Mouse (Mus musculus) heart, postnatal 36 days (tissue): Measurements from ENCODE around the gene Chst13. TPM values are rescaled to one million over a fixed set of nuclear protein-coding genes. Genes with fewer than 3 reads are reported as not detected.

ENCODE experiments used
- DNase-seq, 2 experiments: peaks; one replicate each; pipeline ENCODE4 v3.0.0; 2021 to 2022
- intact Hi-C: fragments of 180-260 bp; cut with DNase I; formaldehyde crosslinking; loops from one replicate; pipeline ENCODE4 v1.15.1; 2025
- total RNA-seq, 2 experiments: library from RNA; stranded (reverse); gene quantifications; 2 replicates each; pipeline ENCODE4 v1.2.3; 2021

The Chst13 gene
- total RNA-seq, 2 experiments from 2014 or later = not detected

DNA sequence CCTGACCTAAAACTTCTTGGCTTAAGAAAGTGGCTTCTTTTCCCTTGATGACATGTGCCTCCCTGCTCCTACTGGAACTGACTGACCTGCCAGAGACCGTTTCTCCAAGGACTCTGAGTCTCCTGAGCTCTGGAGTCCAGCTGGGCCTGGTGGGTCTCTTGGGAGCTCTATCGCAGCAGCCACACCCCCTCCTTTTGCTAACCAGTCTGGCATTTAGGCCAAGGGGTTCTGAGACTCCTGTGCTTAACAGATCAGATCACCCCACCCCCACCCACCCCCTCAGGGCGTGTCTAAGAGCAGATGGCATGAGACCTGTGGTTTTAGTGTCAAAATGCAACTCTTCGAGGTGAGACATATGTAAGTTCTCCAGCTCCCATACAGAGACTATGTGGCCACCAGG, 3.2 kb downstream of the Chst13 start:
- no peak for DNase-seq
- intact Hi-C loops = no loop called here

- intact Hi-C loops = no loop called here
- DNase-seq = no peak
Measured at GRCm38 (mm10) chr6:90320429-90320828, 4.6 kb downstream of the Chst13 start.

GRCm38 (mm10) chr6:90319475-90320191, 5.4 kb downstream of the Chst13 start:
- intact Hi-C loops = no loop called here
- peak; percentile 26 to 28 for DNase-seq

DNA sequence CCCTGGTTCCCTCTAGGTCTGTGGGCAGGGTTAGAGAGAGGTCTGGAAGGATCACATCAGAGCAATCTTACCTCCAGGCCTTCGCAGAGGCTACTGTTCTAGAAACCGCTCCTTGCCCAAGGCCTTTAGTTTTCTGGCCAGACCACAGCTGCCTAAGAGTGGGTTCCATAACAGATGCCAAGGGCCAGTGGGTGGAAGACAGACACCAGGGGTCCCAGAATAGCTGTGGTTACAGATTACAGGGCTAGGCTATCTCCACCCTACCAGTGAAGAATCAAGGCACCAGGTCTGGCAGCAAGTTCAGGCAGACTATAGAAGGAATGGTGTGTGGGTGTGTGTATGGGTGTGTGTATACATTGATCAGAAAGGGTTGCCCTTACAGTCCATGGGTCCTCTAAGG, 6.0 kb downstream of the Chst13 start:
- intact Hi-C loops = no loop called here
- no peak for DNase-seq

DNA sequence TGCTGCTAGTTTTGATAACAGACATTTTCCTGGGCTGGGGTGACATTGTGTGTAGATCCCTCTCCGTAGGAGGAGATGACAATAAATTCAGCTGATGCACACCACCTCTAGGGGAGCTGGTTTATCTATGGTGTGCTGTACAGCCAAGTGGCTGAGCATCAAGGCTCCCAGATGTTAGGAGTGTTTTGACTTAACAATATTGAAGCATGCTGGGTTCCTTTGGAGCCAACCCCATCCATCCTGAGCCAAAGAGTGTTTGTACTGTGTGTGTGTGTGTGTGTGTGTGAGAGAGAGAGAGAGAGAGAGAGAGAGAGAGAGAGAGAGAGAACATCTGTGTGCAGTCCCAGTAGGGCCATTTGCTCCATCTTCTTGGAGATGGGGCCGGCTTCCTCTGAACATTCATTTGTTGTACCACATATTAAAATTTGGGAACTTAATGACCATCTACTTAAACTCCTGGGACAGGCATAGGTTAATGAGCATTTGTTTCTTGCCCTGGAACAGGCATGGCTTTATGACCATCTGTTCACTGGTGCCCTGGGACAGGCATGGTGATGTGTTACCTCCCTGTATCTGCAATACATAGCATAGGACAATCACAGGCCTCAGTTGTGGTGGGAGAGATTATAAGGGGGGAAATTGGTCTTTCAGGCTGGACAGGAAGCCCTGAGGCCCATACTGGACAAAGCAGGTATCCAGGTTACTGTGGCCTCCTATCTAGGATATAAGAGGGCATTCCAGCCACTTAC, 7.3 kb downstream of the Chst13 start:
- intact Hi-C loops = no loop called here
- DNase-seq = no peak

- no peak for DNase-seq
- intact Hi-C loops = no loop called here
Measured at GRCm38 (mm10) chr6:90315961-90316360, 9.0 kb downstream of the Chst13 start.

- DNase-seq = no peak
Measured at GRCm38 (mm10) chr6:90308839-90309778, 15.9 kb downstream of the Chst13 start.

GRCm38 (mm10) chr6:90306315-90306975, 18.5 kb downstream of the Chst13 start:
- DNase-seq = no peak
- intact Hi-C loops = no loop called here

More at GRCm38 (mm10) chr6:90308839-90309778, 15.9 kb downstream of the Chst13 start:
- intact Hi-C loops = no loop called here

DNA sequence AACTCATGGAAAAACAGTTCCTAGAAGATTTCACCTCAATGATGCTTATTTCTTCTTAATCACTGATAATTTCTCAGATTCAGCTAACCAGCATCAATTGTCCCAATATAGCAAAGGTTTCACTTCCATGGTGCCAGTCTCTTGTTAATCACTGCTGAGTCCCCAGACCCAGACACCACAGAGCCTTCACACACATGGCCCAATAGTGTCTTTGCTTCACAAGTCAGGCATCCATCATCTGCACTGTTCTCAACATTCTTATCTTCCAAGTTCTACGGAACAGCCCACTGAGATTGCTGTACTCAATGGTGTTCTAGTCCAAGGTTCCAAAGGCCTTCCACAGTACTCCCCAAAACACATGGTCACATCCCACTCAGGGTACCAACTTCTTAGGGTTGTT, 24.1 kb downstream of the Chst13 start, which contains the start of gene BC048671:
Gene BC048671, plus strand, starts transcription at position 301 of the 400 bp plus-strand sequence.
- DNase-seq = no peak
- intact Hi-C loops = no loop called here

- DNase-seq = no peak
- intact Hi-C loops = no loop called here
Measured at GRCm38 (mm10) chr6:90288265-90288664, 36.7 kb downstream of the Chst13 start.

Other genes starting within 250 kb of the Chst13 start
- gene Vmn1r49, start 246.7 kb downstream of the Chst13 start, total RNA-seq = not detected
- not detected for gene Vmn1r50, start 223.8 kb downstream of the Chst13 start, total RNA-seq
- not detected for gene Vmn1r51, start 202.6 kb downstream of the Chst13 start, total RNA-seq
- gene Vmn1r52, start 150.4 kb downstream of the Chst13 start, total RNA-seq = not detected
- gene V1ra8, start 122.4 kb downstream of the Chst13 start, total RNA-seq = not detected
- gene Vmn1r53, start 100.7 kb downstream of the Chst13 start, total RNA-seq = not detected
- not detected for gene Vmn1r54, start 78.9 kb downstream of the Chst13 start, total RNA-seq
- not detected for gene BC048671, start 24.0 kb downstream of the Chst13 start, total RNA-seq
- not detected for gene Uroc1, start 8.1 kb upstream of the Chst13 start, total RNA-seq
- gene Zxdc, start 44.3 kb upstream of the Chst13 start, total RNA-seq = 10 to 100 TPM; 14.4 to 14.6 TPM
- gene Cfap100, start 103.6 kb upstream of the Chst13 start, total RNA-seq = under 1 TPM in 1 of 2 experiments, not detected in 1; 0.35 TPM
- 10 to 100 TPM; 60.8 to 87.4 TPM for gene Klf15, start 137.4 kb upstream of the Chst13 start, total RNA-seq
- gene Aldh1l1, start 161.2 kb upstream of the Chst13 start, total RNA-seq = 1 to 10 TPM; 1.9 to 2.2 TPM